15 mouse cellular contexts compared by ENCODE assay signal in genomic region chr2:71748451-71748850, GRCm38 (mm10).
"Had no signal": no experiment of that assay in that cellular context is flagged by ENCODE, and none has a peak within 500 bp of the region (broad histone marks: within the 10 kb centered on the region; RNA-seq: fewer than 3 reads in every experiment).

No protein-coding gene starts in this region.

- DNase-seq: liver, postnatal 0 days; lung, adult 2 months; lung, postnatal 10 days; lung, postnatal 36 days; midbrain, embryonic 14.5 days; right cerebral cortex, postnatal 14 days; thymus, adult 2 months; thymus, postnatal 25 days; thymus, postnatal 4 days had no signal

- H3K4me2 ChIP-seq: neural tube, embryonic 12.5 days; stomach, embryonic 15.5 days had no signal

- H3K36me3 ChIP-seq: midbrain, embryonic 10.5 days; midbrain, embryonic 12.5 days; neural tube, embryonic 12.5 days; stomach, embryonic 15.5 days had no signal

- H3K27ac ChIP-seq: macrophage; midbrain, embryonic 12.5 days; neural tube, embryonic 12.5 days; stomach, embryonic 15.5 days; stomach, postnatal 0 days had no signal

- ATAC-seq: liver, postnatal 0 days had no signal

- H3K9me3 ChIP-seq: midbrain, embryonic 10.5 days; midbrain, embryonic 12.5 days; neural tube, embryonic 12.5 days; stomach, embryonic 15.5 days had no signal

- H3K9ac ChIP-seq: liver, postnatal 0 days; midbrain, embryonic 12.5 days; neural tube, embryonic 12.5 days; stomach, embryonic 15.5 days had no signal

- H3K27me3 ChIP-seq: stomach, embryonic 15.5 days had no signal

- H3K4me3 ChIP-seq: midbrain, embryonic 12.5 days; neural tube, embryonic 12.5 days; stomach, embryonic 15.5 days had no signal
